Mouse (Mus musculus) adrenal gland, postnatal 0 days (tissue): ENCODE results near the gene Hao2. TPM values are rescaled to one million over a fixed set of nuclear protein-coding genes. Genes with fewer than 3 reads are reported as not detected.

Experiments
- polyA plus RNA-seq: library from polyadenylated mRNA; unstranded; fragments of >200 nt; fragmentation: Nextera tagmentation; extraction: Ambion mirVana; gene quantifications from 2 replicates; pipeline ENCODE4 v1.2.1, GENCODE M21; 2015

The Hao2 gene
- polyA plus RNA-seq = 116 and 139 TPM in 2 replicates

GRCm38 (mm10) chr3:98893057-98893772, at the start of gene Hao2:
Gene Hao2, minus strand, starts transcription at chr3:98893239.

GRCm38 (mm10) chr3:98859576-98859975, 33.5 kb downstream of the Hao2 start, which contains the start of gene Hsd3b1:
Gene Hsd3b1, minus strand, starts transcription at chr3:98859794.

Other genes with a start within 250 kb of the Hao2 start
- 0.11 and 0.14 TPM in 2 replicates for gene Hsd3b2, start 168.7 kb downstream of the Hao2 start, polyA plus RNA-seq
- 1.2 and 1.7 TPM in 2 replicates for gene Hsd3b3, start 130.1 kb downstream of the Hao2 start, polyA plus RNA-seq
- 1.9 and 8.1 TPM in 2 replicates for gene Hsd3b6, start 78.8 kb downstream of the Hao2 start, polyA plus RNA-seq
- gene Hsd3b1, start 33.4 kb downstream of the Hao2 start, polyA plus RNA-seq = 4,108 and 7,250 TPM in 2 replicates
- gene Wars2, start 247.8 kb upstream of the Hao2 start, polyA plus RNA-seq = 4.0 and 7.8 TPM in 2 replicates